Mouse (Mus musculus): ENCODE measurements at regions not wholly inside any gene's neighbourhood (a gene's known extent, or its start where the extent isn't known, plus 50 kb on each side); places are given as distances from the start of the nearest gene placed in this dataset.
A peak's percentile ranks its signal among the peaks of the same experiment; 100 is the strongest.

DNA sequence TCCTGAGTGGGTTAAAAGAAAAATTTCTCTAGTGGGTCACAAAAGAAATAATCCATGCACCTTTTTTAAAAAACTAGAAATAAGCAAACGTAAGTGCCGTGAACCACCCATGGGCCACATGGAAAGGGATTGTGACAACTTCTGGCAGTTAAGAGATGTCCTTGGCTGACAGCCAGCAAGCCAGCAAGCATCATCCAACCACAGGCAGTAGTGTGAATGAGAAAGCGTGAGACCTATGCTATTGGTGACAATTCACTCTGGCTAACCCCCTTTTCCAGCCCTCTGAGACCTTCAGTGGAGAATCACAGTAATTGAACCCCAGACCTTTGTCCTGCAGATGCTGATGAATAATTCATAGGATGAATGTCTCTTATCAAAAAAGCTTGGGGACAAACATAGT lies 78.3 kb upstream of the Sgcd start:
- TF ChIP-seq CTCF (IDR thresholded peaks at IDR 0.05) = no peak
- DNase-seq (ENCODE audit: extremely low spot score in 1 of 2, low spot score in 2 of 2) = peak in 1 of 2 experiments; percentile 11
- no peak overlapping the region for H3K27ac ChIP-seq
- intact Hi-C loops (cut with DNase I) = no loop called here
- no peak overlapping the region for H3K4me3 ChIP-seq

DNA sequence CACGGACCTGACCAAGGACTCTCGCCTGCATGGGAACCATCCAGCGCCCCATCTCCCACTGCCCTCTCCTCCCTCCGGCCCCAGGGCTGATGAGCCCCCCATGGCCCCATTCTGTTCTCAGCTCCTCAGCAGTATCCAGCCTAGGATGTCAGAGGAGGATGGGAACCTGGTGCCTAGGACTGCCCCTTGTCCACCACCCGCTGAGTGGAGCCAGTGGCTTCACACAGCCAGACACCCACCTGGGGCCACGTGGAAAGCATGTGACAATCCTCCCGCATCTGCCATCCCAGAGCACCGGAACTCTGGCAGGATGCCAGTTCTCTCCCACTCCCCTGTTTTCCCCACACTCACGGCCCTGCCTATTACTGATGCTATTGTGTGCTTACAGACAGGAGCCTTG lies 75.0 kb upstream of the Sgcd start:
- intact Hi-C loops (cut with DNase I) = no loop called here
- no peak for DNase-seq (ENCODE audit: extremely low spot score in 1 of 2, low spot score in 2 of 2)
- Histone ChIP-seq H3K27ac (no peak overlapping the region), H3K4me3 (no peak overlapping the region)
- TF ChIP-seq CTCF (IDR thresholded peaks at IDR 0.05) = no peak

DNA sequence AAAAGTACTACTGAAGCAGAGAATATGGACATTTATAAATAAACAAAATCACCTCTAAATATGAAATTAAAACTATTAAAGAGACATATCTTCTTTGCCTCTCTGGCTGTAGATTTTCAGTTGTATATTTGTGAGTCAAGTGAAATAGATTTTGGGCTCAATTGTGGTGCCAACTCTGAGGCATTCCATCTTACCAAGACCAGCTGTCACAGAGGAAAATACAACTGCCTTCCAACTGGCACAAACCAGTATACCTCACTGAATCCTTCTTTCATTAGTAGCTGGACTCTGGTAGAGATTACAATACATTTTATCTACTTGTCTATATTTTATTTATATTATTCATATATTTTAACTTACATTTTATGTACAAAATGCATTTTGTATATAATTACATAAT lies 72.7 kb upstream of the Sgcd start:
- DNase-seq (ENCODE audit: extremely low spot score in 1 of 2, low spot score in 2 of 2) = no peak
- no peak for TF ChIP-seq CTCF (IDR thresholded peaks at IDR 0.05)
- no peak overlapping the region for H3K4me3 ChIP-seq
- intact Hi-C loops (cut with DNase I) = no loop called here
- no peak overlapping the region for H3K27ac ChIP-seq

GRCm38 (mm10) chr11:48051156-48051866 lies 62.5 kb upstream of the Sgcd start:
- H3K27ac ChIP-seq = no peak overlapping the region
- no peak for TF ChIP-seq CTCF (IDR thresholded peaks at IDR 0.05)
- H3K4me3 ChIP-seq = no peak overlapping the region
- intact Hi-C loops (cut with DNase I) = loop anchor here (10.0 kb wide), 1 partner anchor 1317 kb away; the partner anchor contains the start of gene Havcr1
- no peak for DNase-seq (ENCODE audit: extremely low spot score in 1 of 2, low spot score in 2 of 2)

DNA sequence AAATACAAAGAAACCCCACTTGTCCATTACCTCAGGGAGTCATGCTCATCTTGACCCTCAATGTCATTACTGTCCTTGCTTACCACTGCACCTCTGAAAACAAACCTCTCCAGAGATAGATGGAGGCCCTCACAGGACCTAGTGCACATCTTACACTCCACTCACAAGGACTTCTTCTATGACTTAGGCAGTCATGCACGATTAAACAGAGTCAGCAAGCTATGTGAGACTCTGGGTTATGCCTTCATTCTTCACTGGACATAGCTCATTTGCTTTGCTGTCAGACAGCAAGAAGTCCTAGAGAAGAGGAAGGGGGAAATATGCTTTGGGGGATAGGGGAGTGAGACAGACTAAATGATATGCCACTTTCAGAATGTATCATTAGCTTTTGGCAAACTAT lies 59.5 kb upstream of the Sgcd start:
- no peak overlapping the region for H3K27ac ChIP-seq

More for the DNA sequence above, 59.5 kb upstream of the Sgcd start:
- no peak overlapping the region for H3K4me3 ChIP-seq
- no peak for DNase-seq (ENCODE audit: extremely low spot score in 1 of 2, low spot score in 2 of 2)
- no peak for TF ChIP-seq CTCF (IDR thresholded peaks at IDR 0.05)
- intact Hi-C loops (cut with DNase I) = no loop called here
